Mouse (Mus musculus): Measurements from ENCODE around the gene Tm2d3.

The Tm2d3 gene

GRCm38 (mm10) chr7:65704818-65705242 is 13.9 kb downstream of the Tm2d3 start:
- DNase-seq (ENCODE audit: low spot score), result peak; percentile 90

DNA sequence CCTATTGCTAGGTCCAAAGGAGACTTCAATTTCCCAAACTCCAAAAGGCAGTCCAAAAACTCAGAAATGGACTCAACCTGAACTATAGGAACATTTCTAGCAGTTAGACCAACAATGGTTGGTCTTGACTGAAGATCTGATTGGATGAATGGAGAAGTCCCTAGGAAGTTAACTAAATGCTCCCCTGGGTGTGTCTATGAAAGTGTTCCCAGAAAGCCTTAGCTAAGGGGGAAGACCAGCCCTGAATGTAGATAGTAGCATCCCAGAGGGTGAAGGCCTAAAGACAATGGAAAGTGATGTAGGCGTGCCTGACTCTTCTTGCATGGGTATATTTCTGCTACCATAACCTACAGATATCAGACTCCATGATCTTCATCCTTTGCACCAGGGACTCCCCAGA is 17.5 kb downstream of the Tm2d3 start:
- no peak for DNase-seq (ENCODE audit: low spot score)

DNA sequence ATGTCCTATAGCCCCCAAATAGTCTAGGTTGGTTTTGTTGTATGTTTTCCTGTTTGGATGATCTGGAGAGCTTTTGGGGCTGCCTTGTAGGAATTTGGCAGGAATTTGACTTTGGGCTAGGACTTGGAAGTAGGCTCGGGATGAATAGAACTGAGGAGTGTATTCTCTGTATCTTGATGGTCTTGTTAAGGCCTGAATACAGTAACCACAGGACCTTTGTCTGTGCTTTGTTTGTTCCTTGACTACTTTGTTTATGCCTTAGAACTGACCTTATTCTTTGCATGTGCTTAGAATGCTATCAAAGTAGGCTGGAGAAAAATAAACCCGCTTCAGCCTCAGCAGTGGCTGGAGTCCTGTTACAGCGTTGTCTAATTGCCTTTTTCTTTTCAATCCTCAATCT is 19.3 kb downstream of the Tm2d3 start:
- no peak for DNase-seq (ENCODE audit: low spot score)

GRCm38 (mm10) chr7:65713782-65714181 is 22.8 kb downstream of the Tm2d3 start:
- DNase-seq (ENCODE audit: low spot score), result no peak

DNA sequence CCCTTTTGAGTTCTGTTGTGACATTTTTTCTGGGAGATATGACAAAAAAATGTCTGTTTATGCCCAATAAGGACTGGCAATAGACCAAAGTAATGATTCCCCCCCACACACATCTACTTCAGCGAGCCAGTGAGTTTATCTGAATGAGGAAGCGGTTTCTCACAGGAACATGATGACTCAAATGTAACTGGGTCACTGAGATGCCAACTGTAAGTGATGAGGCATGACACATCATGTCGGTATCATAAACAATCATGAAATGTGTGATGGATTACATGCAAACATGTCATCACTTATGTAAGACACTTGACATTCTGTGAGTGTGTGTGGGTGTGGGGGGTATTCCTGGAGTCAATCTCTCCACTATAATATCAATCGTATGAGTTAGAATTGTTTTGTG is 23.3 kb downstream of the Tm2d3 start:
- DNase-seq (ENCODE audit: low spot score), result no peak

DNA sequence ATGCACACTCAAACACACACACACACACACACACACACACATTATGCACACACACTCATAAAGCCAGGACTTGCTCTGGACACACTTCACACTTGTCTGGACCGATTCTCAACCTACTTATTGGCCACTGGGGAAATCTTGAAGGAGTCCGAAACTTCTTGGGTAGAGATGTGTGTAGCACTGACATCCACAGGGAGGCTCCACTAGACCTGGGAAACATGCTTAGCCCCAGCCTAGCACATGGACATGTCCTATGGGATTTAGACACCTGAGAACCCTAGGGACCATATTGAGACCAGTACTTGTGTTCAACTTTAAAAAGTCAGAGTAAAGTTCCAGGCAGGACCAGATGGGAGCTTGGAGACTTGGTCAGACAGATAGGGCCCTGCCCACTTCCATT is 43.1 kb downstream of the Tm2d3 start:
- peak; percentile 11 for DNase-seq (ENCODE audit: low spot score)

GRCm38 (mm10) chr7:65735261-65735660 is 44.3 kb downstream of the Tm2d3 start:
- DNase-seq (ENCODE audit: low spot score), result no peak

GRCm38 (mm10) chr7:65737286-65738040 is 46.5 kb downstream of the Tm2d3 start:
- DNase-seq (ENCODE audit: low spot score), result no peak

DNA sequence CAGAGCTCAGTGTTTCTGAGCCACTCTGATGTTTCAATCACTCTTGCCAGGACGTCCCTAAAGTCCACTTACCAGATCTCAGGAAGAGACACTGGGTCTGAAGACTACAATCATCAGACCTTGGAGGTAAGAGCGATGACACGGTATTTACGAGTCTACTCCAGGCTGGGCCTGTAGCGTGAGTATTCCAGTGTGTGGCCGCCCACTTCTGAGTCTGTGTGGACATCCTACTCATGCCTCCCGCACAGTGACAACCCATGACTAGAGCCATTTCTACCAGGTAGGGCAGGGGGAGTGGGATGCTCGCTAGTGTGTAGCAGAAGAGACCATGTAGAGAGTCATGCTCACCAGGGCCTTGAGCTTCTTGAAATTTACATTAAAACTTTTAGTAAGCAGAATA is 51.9 kb downstream of the Tm2d3 start:
- DNase-seq (ENCODE audit: low spot score), result no peak

- DNase-seq (ENCODE audit: low spot score), result no peak
These were observed 57.3 kb downstream of the Tm2d3 start for GRCm38 (mm10) chr7:65747990-65748955.
